Mouse (Mus musculus) MEL (cell line): ENCODE data around the gene Arhgef39. TPM values are rescaled to one million over a fixed set of nuclear protein-coding genes. Genes with fewer than 3 reads are reported as not detected.
A peak's percentile ranks its signal among the peaks of the same experiment; 100 is the strongest.

Source experiments
- DNase-seq: peaks from one replicate; pipeline ENCODE4 v3.0.0; 2011; ENCODE audit warnings: low read depth, low spot score
- H3K27ac ChIP-seq: 2 replicates; pipeline ENCODE4 v1.5.1; 2012; ENCODE audit warnings: low read depth, mild to moderate bottlenecking, control low read depth, low read length, moderate library complexity; ENCODE audit not compliant: control insufficient read depth
- H3K27me3 ChIP-seq, 2 experiments: fragments of 150-350 bp in 1 of 2; sonication (generic) in 1 of 2; 2 replicates each; pipeline ENCODE4 v1.6.1; 2012; ENCODE audit warnings: low read length in 2 of 2, mild to moderate bottlenecking in 2 of 2, improper control_type of control experiment in 1 of 2, moderate library complexity in 1 of 2; ENCODE audit not compliant: insufficient read depth in 2 of 2, control insufficient read depth in 1 of 2
- H3K36me3 ChIP-seq, 2 experiments: 2 replicates each; pipeline ENCODE4 v1.6.1; 2012 to 2014; ENCODE audit warnings: low read length in 2 of 2, improper control_type of control experiment in 1 of 2, inconsistent platforms in 1 of 2, mild to moderate bottlenecking in 1 of 2; ENCODE audit not compliant: insufficient read depth in 2 of 2, control insufficient read depth in 1 of 2
- H3K4me1 ChIP-seq, 2 experiments: fragments of 150-350 bp in 1 of 2; sonication (generic) in 1 of 2; 2 replicates each; pipeline ENCODE4 v1.6.1; 2012; ENCODE audit warnings: low read length in 2 of 2, improper control_type of control experiment in 1 of 2, mild to moderate bottlenecking in 1 of 2; ENCODE audit not compliant: insufficient read depth in 2 of 2, control insufficient read depth in 1 of 2
- H3K4me3 ChIP-seq, 2 experiments: fragments of 150-350 bp in 1 of 2; sonication (generic) in 1 of 2; 2 replicates each; pipeline ENCODE4 v1.5.1; 2012; ENCODE audit warnings: low read depth in 2 of 2, low read length in 2 of 2, mild to moderate bottlenecking in 2 of 2, moderate library complexity in 2 of 2, control low read depth in 1 of 2, improper control_type of control experiment in 1 of 2; ENCODE audit not compliant: control insufficient read depth in 1 of 2, insufficient read depth in 1 of 2
- H3K79me2 ChIP-seq: 2 replicates; pipeline ENCODE4 v1.6.1; 2012; ENCODE audit warnings: mild to moderate bottlenecking, low read length, moderate library complexity; ENCODE audit not compliant: control insufficient read depth, poor library complexity, insufficient read depth
- H3K9ac ChIP-seq: 2 replicates; pipeline ENCODE4 v1.6.1; 2012; ENCODE audit warnings: low read depth, mild to moderate bottlenecking, control low read depth, low read length, moderate library complexity; ENCODE audit not compliant: control insufficient read depth, poor library complexity, severe bottlenecking
- H3K9me3 ChIP-seq: fragments of 150-350 bp; sonication (generic); replicated peaks from 2 replicates; pipeline ENCODE4 v1.6.1; 2012; ENCODE audit warnings: mild to moderate bottlenecking, low read length, improper control_type of control experiment, moderate library complexity; ENCODE audit not compliant: insufficient read depth
- BHLHE40 ChIP-seq: IDR thresholded peaks from 2 replicates; pipeline ENCODE4 v1.6.1; 2012; ENCODE audit warnings: low read depth, mild to moderate bottlenecking, inconsistent platforms, low read length, improper control_type of control experiment, borderline replicate concordance
- CHD1 ChIP-seq: IDR thresholded peaks from 2 replicates; pipeline ENCODE4 v1.6.1; 2012; ENCODE audit warnings: low read depth, mild to moderate bottlenecking, inconsistent platforms, low read length, improper control_type of control experiment
- CHD2 ChIP-seq: IDR thresholded peaks from 2 replicates; pipeline ENCODE4 v1.6.1; 2011; ENCODE audit warnings: low read length, improper control_type of control experiment
- CTCF ChIP-seq, 3 experiments: IDR thresholded peaks in 2 of 3; conservative IDR thresholded peaks in 1 of 3; 2 replicates each; pipeline ENCODE4 v1.5.1; 2011 to 2012; ENCODE audit warnings: low read length in 3 of 3, low read depth in 2 of 3, mild to moderate bottlenecking in 2 of 3, improper control_type of control experiment in 1 of 3, inconsistent platforms in 1 of 3, mixed read lengths in 1 of 3, moderate library complexity in 1 of 3; ENCODE audit not compliant: control insufficient read depth in 1 of 3, insufficient read depth in 1 of 3, poor library complexity in 1 of 3, severe bottlenecking in 1 of 3
- EP300 ChIP-seq, 2 experiments: IDR thresholded peaks; 2 replicates each; pipeline ENCODE4 v1.6.1; 2011; ENCODE audit warnings: improper control_type of control experiment in 2 of 2, low read length in 2 of 2, low read depth in 1 of 2, mild to moderate bottlenecking in 1 of 2
- ETS1 ChIP-seq: IDR thresholded peaks from 2 replicates; pipeline ENCODE4 v1.6.1; 2012; ENCODE audit warnings: low read depth, mild to moderate bottlenecking, inconsistent platforms, low read length, improper control_type of control experiment, moderate library complexity
- GABPA ChIP-seq: IDR thresholded peaks from 2 replicates; pipeline ENCODE4 v1.6.1; 2012; ENCODE audit warnings: low read depth, mild to moderate bottlenecking, inconsistent platforms, low read length, improper control_type of control experiment, moderate library complexity
- KAT2A ChIP-seq: conservative IDR thresholded peaks from 2 replicates; pipeline ENCODE4 v1.6.1; 2012; ENCODE audit warnings: low read depth, low read length, improper control_type of control experiment, inconsistent platforms
- MAFK ChIP-seq: IDR thresholded peaks from 2 replicates; pipeline ENCODE4 v1.6.1; 2011; ENCODE audit warnings: low read depth, mild to moderate bottlenecking, low read length, improper control_type of control experiment, borderline replicate concordance
- MAX ChIP-seq: IDR thresholded peaks from 2 replicates; pipeline ENCODE4 v1.6.1; 2011; ENCODE audit warnings: low read length, improper control_type of control experiment
- MAZ ChIP-seq: IDR thresholded peaks from 2 replicates; pipeline ENCODE4 v1.6.1; 2012; ENCODE audit warnings: low read depth, mild to moderate bottlenecking, inconsistent platforms, low read length, improper control_type of control experiment
- MEF2A ChIP-seq: IDR thresholded peaks from 2 replicates; pipeline ENCODE4 v1.6.1; 2014; ENCODE audit warnings: low read depth, mild to moderate bottlenecking, inconsistent platforms, low read length, improper control_type of control experiment; ENCODE audit not compliant: poor library complexity, insufficient replicate concordance, severe bottlenecking; ENCODE audit errors: extremely low read depth
- MXI1 ChIP-seq: IDR thresholded peaks from 2 replicates; pipeline ENCODE4 v1.6.1; 2011; ENCODE audit warnings: mild to moderate bottlenecking, low read depth, low read length, improper control_type of control experiment
- NRF1 ChIP-seq: IDR thresholded peaks from 2 replicates; pipeline ENCODE4 v1.6.1; 2014; ENCODE audit warnings: low read depth, mild to moderate bottlenecking, inconsistent platforms, low read length, improper control_type of control experiment, moderate library complexity; ENCODE audit not compliant: poor library complexity, insufficient read depth, severe bottlenecking
- POLR2A ChIP-seq, 2 experiments: IDR thresholded peaks; 2 replicates each; pipeline ENCODE4 v1.6.1; 2011 to 2012; ENCODE audit warnings: low read length in 2 of 2, mild to moderate bottlenecking in 2 of 2, control low read depth in 1 of 2, improper control_type of control experiment in 1 of 2, low read depth in 1 of 2, moderate library complexity in 1 of 2; ENCODE audit not compliant: control insufficient read depth in 1 of 2, insufficient read depth in 1 of 2, poor library complexity in 1 of 2
- POLR2AphosphoS2 ChIP-seq: IDR thresholded peaks from 2 replicates; pipeline ENCODE4 v1.6.1; 2011; ENCODE audit warnings: low read length, improper control_type of control experiment
- POLR2AphosphoS5 ChIP-seq: IDR thresholded peaks from 2 replicates; pipeline ENCODE4 v1.6.1; 2012; ENCODE audit warnings: low read depth, borderline replicate concordance, mild to moderate bottlenecking, inconsistent platforms, low read length, moderate library complexity, mixed read lengths
- RAD21 ChIP-seq: IDR thresholded peaks from 2 replicates; pipeline ENCODE4 v1.6.1; 2011; ENCODE audit warnings: mild to moderate bottlenecking, low read depth, low read length, improper control_type of control experiment
- RCOR1 ChIP-seq: IDR thresholded peaks from 2 replicates; pipeline ENCODE4 v1.6.1; 2012; ENCODE audit warnings: low read depth, mild to moderate bottlenecking, inconsistent platforms, low read length, improper control_type of control experiment
- SMC3 ChIP-seq: IDR thresholded peaks from 2 replicates; pipeline ENCODE4 v1.6.1; 2011; ENCODE audit warnings: low read depth, low read length, improper control_type of control experiment
- TBP ChIP-seq: IDR thresholded peaks from 2 replicates; pipeline ENCODE4 v1.8.0; 2011; ENCODE audit warnings: low read depth, low read length, improper control_type of control experiment
- TCF12 ChIP-seq: IDR thresholded peaks from 2 replicates; pipeline ENCODE4 v1.6.1; 2014; ENCODE audit warnings: low read depth, mild to moderate bottlenecking, inconsistent platforms, low read length, improper control_type of control experiment, moderate library complexity
- USF1 ChIP-seq: IDR thresholded peaks from 2 replicates; pipeline ENCODE4 v1.6.1; 2014; ENCODE audit warnings: low read depth, mild to moderate bottlenecking, inconsistent platforms, low read length, improper control_type of control experiment, moderate library complexity
- ZMIZ1 ChIP-seq: IDR thresholded peaks from 2 replicates; pipeline ENCODE4 v1.6.1; 2012; ENCODE audit warnings: low read depth, mild to moderate bottlenecking, inconsistent platforms, low read length, improper control_type of control experiment, moderate library complexity
- polyA plus RNA-seq, 2 experiments: library from polyadenylated mRNA; stranded (reverse) in 1 of 2; unstranded in 1 of 2; fragments of >175 nt in 1 of 2; fragments of >200 nt in 1 of 2; gene quantifications; 2 replicates each; pipeline versions ENCODE4 v1.2.1 to v1.2.4; 2012; ENCODE audit warnings: low replicate concordance in 2 of 2, low read depth in 1 of 2; ENCODE audit not compliant: insufficient read length in 2 of 2, insufficient read depth in 1 of 2, missing spikeins in 1 of 2
- total RNA-seq: library from RNA; depleted of rRNA; stranded (reverse); fragments of 300-350 nt; gene quantifications from 2 replicates; pipeline ENCODE4 v1.2.3, GENCODE M21; 2012

Arhgef39 gene
- total and polyA plus RNA-seq, 3 experiments: 26.3 to 56.7 TPM; not detected in 1

- no peak overlapping the region for H3K4me3 ChIP-seq
- no peaks in the 10 kb centered on the region for H3K9me3 ChIP-seq
- DNase-seq: peak; percentile 24
- no peaks in the 10 kb centered on the region for H3K79me2 ChIP-seq
- H3K27ac ChIP-seq: no peak overlapping the region
- H3K27me3 ChIP-seq: no peaks in the 10 kb centered on the region
- no peak for TF ChIP-seq CTCF (IDR thresholded peaks at IDR 0.05 in 2 of 3, conservative IDR thresholded peaks at IDR 0.05 in 1 of 3; ENCODE audit: control insufficient read depth in 1 of 3, insufficient read depth in 1 of 3, low read depth in 2 of 3, low read length in 3 of 3, poor library complexity in 1 of 3, severe bottlenecking in 1 of 3)
- peak; percentile 70 for TF ChIP-seq USF1
- peak; percentile 44; the same call in 1 of the 2 replicates for TF ChIP-seq BHLHE40
- no peak for TF ChIP-seq SMC3
- TF ChIP-seq MXI1: no peak
- H3K4me1 ChIP-seq: peaks cover 0 to 17% of the 10 kb centered on the region in 2 experiments; a peak in 3 of 4 replicates
- no peaks in the 10 kb centered on the region; a peak in 1 of 4 replicates for H3K36me3 ChIP-seq
- no peak overlapping the region for H3K9ac ChIP-seq
Observed at GRCm38 (mm10) chr4:43456470-43456869, 43.0 kb downstream of the Arhgef39 start.

GRCm38 (mm10) chr4:43454041-43454836, 45.3 kb downstream of the Arhgef39 start, which contains the start of gene Cd72:
Cd72 (minus strand) TSS chr4:43454628.
- TF ChIP-seq TCF12 (0 out of 2 replicates have a peak, but pooled peaks have one; percentile 7), RCOR1 (no peak), EP300 (IDR thresholded peaks at IDR 0.05; ENCODE audit: low read depth in 1 of 2, low read length in 2 of 2) (0 out of 4 replicates have a peak, but pooled peaks of 1 of the 2 experiments have one; percentile 11), MAFK (no peak), ZMIZ1 (no peak), ETS1 (peak; percentile 30; the same call in 1 of the 2 replicates), MAZ (no peak)
- Histone ChIP-seq H3K9me3 (no peaks in the 10 kb centered on the region), H3K4me1 (peaks cover 0 to 12% of the 10 kb centered on the region in 2 experiments; a peak in 3 of 4 replicates), H3K27me3 (no peaks in the 10 kb centered on the region), H3K4me3 (peak within 1 kb of the TSS; percentile 39 to 41; a peak in 3 of 4 replicates), H3K79me2 (no peaks in the 10 kb centered on the region), H3K27ac (no peak within 1 kb of the TSS), H3K9ac (peak within 1 kb of the TSS; percentile 34), H3K36me3 (no peaks in the 10 kb centered on the region; a peak in 1 of 4 replicates)
- peak; percentile 71 for DNase-seq

- no peaks in the 10 kb centered on the region for H3K79me2 ChIP-seq
- H3K9me3 ChIP-seq: no peaks in the 10 kb centered on the region
- no peaks in the 10 kb centered on the region; a peak in 1 of 4 replicates for H3K36me3 ChIP-seq
- H3K27ac ChIP-seq: no peak overlapping the region
- DNase-seq: no peak
- H3K4me3 ChIP-seq: peak overlapping the region; percentile 39 to 41; a peak in 3 of 4 replicates
- H3K9ac ChIP-seq: peak overlapping the region; percentile 28; the same call in 1 of the 2 replicates
- no peaks in the 10 kb centered on the region for H3K27me3 ChIP-seq
- peaks cover 0 to 12% of the 10 kb centered on the region in 2 experiments; a peak in 3 of 4 replicates for H3K4me1 ChIP-seq
- TF ChIP-seq RAD21 (no peak), POLR2AphosphoS5 (no peak), POLR2A (IDR thresholded peaks at IDR 0.05; ENCODE audit: control insufficient read depth in 1 of 2, insufficient read depth in 1 of 2, low read depth in 1 of 2, low read length in 2 of 2, poor library complexity in 1 of 2) (no peak), NRF1 (no peak), POLR2AphosphoS2 (no peak), MXI1 (no peak), GABPA (no peak), CHD2 (no peak), TBP (no peak), TCF12 (no peak), MAX (no peak), MEF2A (no peak), CHD1 (no peak), KAT2A (no peak), ZMIZ1 (no peak)
Observed at GRCm38 (mm10) chr4:43453413-43453812, 46.1 kb downstream of the Arhgef39 start.
